Mouse (Mus musculus): Measurements from ENCODE around the gene Rnf144a. TPM values are rescaled to one million over a fixed set of nuclear protein-coding genes. Genes with fewer than 3 reads are reported as not detected.

Gene Rnf144a
- polyA plus RNA-seq, 1 experiment: 12.0 TPM

DNA sequence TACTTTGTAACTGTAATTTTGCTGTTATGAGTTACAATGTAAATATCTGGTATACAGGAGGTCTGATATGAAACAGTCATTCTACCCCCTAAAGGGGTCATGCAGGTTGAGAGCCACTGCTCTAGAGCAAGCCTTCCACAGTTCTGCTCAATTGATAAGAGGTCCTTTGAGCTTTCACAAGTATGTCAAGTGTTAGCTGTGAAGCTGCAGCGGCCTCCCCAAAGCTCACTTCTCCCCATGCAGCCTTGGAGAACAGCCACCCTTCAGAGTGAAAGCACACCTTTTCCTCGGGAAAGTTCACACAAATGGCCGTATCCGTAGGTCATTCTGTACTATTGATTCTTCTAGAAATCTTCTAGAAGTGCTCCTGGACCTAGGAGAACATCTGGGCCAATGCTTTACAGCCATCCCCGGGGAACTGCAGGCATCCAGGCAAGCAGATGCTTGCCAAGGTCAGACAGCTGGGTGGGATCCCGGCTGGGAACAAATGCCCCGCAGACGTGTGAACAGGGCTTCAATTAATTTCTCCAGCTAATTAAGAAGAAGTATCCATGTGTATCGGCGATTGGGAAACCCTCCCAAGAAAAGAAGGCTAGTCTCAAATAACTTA, 3.1 kb downstream of the Rnf144a start:
- H3K4me3 ChIP-seq (ENCODE audit: control insufficient read depth, insufficient read depth, low read length): no peak overlapping the region
- no peaks in the 10 kb centered on the region for H3K27me3 ChIP-seq (ENCODE audit: control insufficient read depth, insufficient read depth, low read length)
- no peak for TF ChIP-seq POLR2A (IDR thresholded peaks at IDR 0.05; ENCODE audit: control insufficient read depth, extremely low read depth, insufficient read depth, low read length, poor library complexity)
- no peak for TF ChIP-seq CTCF (IDR thresholded peaks at IDR 0.05; ENCODE audit: borderline replicate concordance, control insufficient read depth, extremely low read depth, insufficient read depth, low read length, poor library complexity)
- H3K27ac ChIP-seq (ENCODE audit: control insufficient read depth, insufficient read depth, low read length): no peak overlapping the region
- H3K36me3 ChIP-seq (ENCODE audit: control insufficient read depth, insufficient read depth, low read length): no peaks in the 10 kb centered on the region
- peaks cover 7% of the 10 kb centered on the region for H3K4me1 ChIP-seq (replicated peaks; ENCODE audit: control insufficient read depth, insufficient read depth, low read length)
- WGBS: 93% methylated on average over 10 of the region's 10 CpGs
- no peak for DNase-seq

DNA sequence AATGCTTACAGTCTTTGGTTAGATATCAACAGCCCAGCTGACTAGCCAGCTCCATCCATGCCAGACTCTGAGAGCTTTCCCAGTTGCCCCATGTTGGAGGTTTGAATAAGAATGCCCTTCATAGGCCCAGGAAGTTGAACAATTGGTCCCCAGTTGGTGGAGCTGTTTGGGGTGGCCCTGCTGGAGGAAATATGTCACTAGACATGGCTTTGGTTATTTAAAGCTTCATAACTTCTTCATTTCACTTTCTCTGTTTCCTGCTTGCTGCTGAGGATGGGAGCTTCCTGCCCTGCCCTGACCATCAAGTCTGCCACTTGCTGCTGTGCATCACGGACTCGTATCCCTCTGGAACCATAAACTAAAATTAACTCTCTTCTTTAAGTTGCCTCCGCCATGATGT, 4.6 kb downstream of the Rnf144a start:
- WGBS: 94% methylated on average over 3 of the region's 3 CpGs
- no peaks in the 10 kb centered on the region for H3K36me3 ChIP-seq (ENCODE audit: control insufficient read depth, insufficient read depth, low read length)
- no peaks in the 10 kb centered on the region for H3K27me3 ChIP-seq (ENCODE audit: control insufficient read depth, insufficient read depth, low read length)
- H3K4me3 ChIP-seq (ENCODE audit: control insufficient read depth, insufficient read depth, low read length): no peak overlapping the region
- no peak for TF ChIP-seq CTCF (IDR thresholded peaks at IDR 0.05; ENCODE audit: borderline replicate concordance, control insufficient read depth, extremely low read depth, insufficient read depth, low read length, poor library complexity)
- TF ChIP-seq POLR2A (IDR thresholded peaks at IDR 0.05; ENCODE audit: control insufficient read depth, extremely low read depth, insufficient read depth, low read length, poor library complexity): no peak
- no peak for DNase-seq
- peaks cover 7% of the 10 kb centered on the region for H3K4me1 ChIP-seq (replicated peaks; ENCODE audit: control insufficient read depth, insufficient read depth, low read length)
- no peak overlapping the region for H3K27ac ChIP-seq (ENCODE audit: control insufficient read depth, insufficient read depth, low read length)

DNA sequence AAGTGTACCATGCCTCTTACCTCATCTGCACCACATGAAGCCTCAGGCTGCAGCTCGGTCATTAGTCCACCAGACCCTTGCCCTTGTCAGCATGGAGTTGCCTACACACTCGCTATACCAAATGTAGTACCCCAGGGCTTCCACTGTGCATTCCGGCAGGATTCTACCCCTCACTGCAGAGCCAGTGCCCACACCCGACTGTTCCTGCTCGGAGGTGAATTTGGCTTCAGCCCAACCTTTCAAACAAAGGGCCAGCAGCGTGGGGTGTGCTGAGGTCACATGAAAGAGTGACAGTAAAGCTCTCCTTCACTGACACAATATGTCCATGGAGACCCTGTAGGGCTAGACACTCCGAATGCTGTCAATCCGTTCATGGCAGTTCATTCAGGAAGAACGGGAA, 6.3 kb downstream of the Rnf144a start:
- no peaks in the 10 kb centered on the region for H3K36me3 ChIP-seq (ENCODE audit: control insufficient read depth, insufficient read depth, low read length)
- H3K4me3 ChIP-seq (ENCODE audit: control insufficient read depth, insufficient read depth, low read length): no peak overlapping the region
- no peak for DNase-seq
- H3K4me1 ChIP-seq (replicated peaks; ENCODE audit: control insufficient read depth, insufficient read depth, low read length): peaks cover 9% of the 10 kb centered on the region
- H3K27me3 ChIP-seq (ENCODE audit: control insufficient read depth, insufficient read depth, low read length): no peaks in the 10 kb centered on the region
- H3K27ac ChIP-seq (ENCODE audit: control insufficient read depth, insufficient read depth, low read length): no peak overlapping the region
- 89% methylated on average over 9 of the region's 9 CpGs for WGBS
- TF ChIP-seq POLR2A (IDR thresholded peaks at IDR 0.05; ENCODE audit: control insufficient read depth, extremely low read depth, insufficient read depth, low read length, poor library complexity): no peak
- TF ChIP-seq CTCF (IDR thresholded peaks at IDR 0.05; ENCODE audit: borderline replicate concordance, control insufficient read depth, extremely low read depth, insufficient read depth, low read length, poor library complexity): no peak

DNA sequence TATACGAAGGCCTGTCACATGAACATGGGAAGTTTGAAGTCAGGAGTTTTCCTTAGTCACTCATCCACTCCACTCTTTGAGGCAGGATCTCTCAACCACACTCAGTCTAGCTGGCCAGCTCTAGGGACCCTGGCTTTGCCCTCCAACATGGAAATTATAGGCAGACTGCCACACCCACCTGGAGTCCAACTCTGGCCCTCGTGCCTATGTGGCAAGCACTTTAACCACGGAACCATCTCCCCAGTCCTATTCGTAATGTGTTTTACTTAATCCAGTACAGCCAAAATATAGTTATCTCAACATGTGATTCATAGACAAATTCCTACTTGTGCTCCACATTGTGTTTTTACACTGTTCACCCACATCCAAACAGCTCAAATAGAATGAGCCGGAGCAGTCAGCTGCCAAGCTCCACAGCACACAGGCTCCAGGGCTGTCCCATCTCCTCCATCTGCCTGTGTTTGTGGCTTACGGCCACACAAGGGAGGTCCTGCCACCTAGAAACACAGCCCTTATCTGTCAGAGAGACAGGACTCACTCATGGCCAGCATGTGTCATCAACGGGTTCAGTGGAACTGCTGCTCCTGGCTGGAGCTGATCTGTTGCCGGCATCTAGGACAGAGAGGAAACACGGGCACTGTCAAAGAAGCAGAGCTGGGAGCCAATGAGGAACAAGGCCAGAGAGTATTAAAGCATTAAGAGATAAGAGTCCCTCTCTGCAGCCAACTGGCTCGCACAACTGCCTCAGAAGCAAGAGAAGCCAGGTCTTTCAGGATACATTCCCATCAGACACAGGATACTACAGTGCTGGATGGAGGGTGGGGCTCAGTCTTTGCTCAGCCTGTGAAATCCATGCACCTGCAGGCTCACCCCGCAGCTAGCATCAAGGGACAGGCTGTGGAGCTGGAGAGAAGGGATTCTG, 10.0 kb downstream of the Rnf144a start:
- DNase-seq: no peak
- Histone ChIP-seq H3K36me3 (ENCODE audit: control insufficient read depth, insufficient read depth, low read length) (no peaks in the 10 kb centered on the region), H3K4me3 (ENCODE audit: control insufficient read depth, insufficient read depth, low read length) (no peak overlapping the region), H3K4me1 (replicated peaks; ENCODE audit: control insufficient read depth, insufficient read depth, low read length) (peaks cover 29% of the 10 kb centered on the region), H3K27ac (ENCODE audit: control insufficient read depth, insufficient read depth, low read length) (no peak overlapping the region), H3K27me3 (ENCODE audit: control insufficient read depth, insufficient read depth, low read length) (no peaks in the 10 kb centered on the region)
- no peak for TF ChIP-seq POLR2A (IDR thresholded peaks at IDR 0.05; ENCODE audit: control insufficient read depth, extremely low read depth, insufficient read depth, low read length, poor library complexity)
- TF ChIP-seq CTCF (IDR thresholded peaks at IDR 0.05; ENCODE audit: borderline replicate concordance, control insufficient read depth, extremely low read depth, insufficient read depth, low read length, poor library complexity): no peak
- WGBS: 70% methylated on average over 11 of the region's 11 CpGs

DNA sequence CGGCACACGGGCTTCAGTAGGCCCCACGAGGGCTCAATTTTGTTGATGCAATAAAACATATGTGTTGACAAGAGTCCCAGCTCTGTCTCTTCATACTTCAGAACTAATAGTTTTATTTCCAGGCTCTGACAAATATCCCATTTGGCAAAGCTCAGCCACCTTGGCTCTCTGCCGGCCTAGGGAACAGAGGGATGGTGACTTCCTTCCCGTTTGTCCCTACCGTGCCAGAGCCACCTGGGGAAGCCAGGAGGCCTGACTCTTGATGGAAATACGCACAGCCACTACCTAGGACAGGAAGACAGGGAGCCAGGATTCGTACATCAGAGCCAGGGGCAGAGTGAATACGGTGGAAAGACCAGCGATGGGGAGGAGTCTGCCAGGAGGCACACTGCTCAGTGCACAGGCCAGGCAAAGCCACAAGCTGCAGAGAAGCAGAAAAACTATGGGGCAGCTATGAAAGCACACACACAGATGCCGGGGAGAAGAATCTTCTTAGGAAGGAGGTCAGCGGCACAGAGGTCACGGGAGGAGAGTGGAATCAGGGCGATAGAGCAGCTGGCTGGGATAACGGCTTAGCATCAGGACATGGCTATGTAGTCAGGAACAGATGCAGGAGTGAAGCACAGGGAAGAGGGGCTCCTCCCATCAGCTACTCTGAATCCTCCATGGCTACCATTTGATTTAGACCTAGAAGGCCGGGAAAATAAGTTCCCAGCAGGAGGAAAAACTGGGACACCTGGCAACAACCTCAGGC, 11.5 kb downstream of the Rnf144a start:
- DNase-seq: no peak
- 78% methylated on average over 16 of the region's 16 CpGs for WGBS
- H3K36me3 ChIP-seq (ENCODE audit: control insufficient read depth, insufficient read depth, low read length): no peaks in the 10 kb centered on the region
- no peak overlapping the region for H3K4me3 ChIP-seq (ENCODE audit: control insufficient read depth, insufficient read depth, low read length)
- no peaks in the 10 kb centered on the region for H3K27me3 ChIP-seq (ENCODE audit: control insufficient read depth, insufficient read depth, low read length)
- TF ChIP-seq CTCF (IDR thresholded peaks at IDR 0.05; ENCODE audit: borderline replicate concordance, control insufficient read depth, extremely low read depth, insufficient read depth, low read length, poor library complexity): no peak
- TF ChIP-seq POLR2A (IDR thresholded peaks at IDR 0.05; ENCODE audit: control insufficient read depth, extremely low read depth, insufficient read depth, low read length, poor library complexity): no peak
- no peak overlapping the region for H3K27ac ChIP-seq (ENCODE audit: control insufficient read depth, insufficient read depth, low read length)
- peaks cover 28% of the 10 kb centered on the region for H3K4me1 ChIP-seq (replicated peaks; ENCODE audit: control insufficient read depth, insufficient read depth, low read length)
